Mouse (Mus musculus): ENCODE data around the gene Ccdc102a.
A peak's percentile ranks its signal among the peaks of the same experiment; 100 is the strongest.

The Ccdc102a gene

DNA sequence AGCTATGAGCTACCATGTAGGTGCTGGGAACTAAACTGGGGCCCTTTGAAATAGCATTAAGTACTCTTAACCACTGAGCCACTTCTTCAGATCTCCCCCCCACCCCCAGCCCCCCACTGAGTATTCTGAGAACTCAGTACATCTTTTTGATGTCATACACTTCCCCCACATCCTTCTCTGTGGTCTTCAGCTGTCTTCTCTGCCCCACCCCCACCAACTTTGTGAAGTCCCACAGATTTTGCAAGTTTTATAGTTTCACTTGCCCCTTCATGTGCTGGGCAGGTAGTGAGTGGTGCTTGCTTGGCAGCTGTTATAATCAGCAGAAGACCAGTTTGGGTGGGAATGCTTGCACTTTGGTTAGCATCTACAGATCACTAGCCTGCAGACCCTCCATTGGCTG is 1.4 kb upstream of the Ccdc102a start:
- DNase-seq (ENCODE audit: low spot score in 2 of 2): no peak

DNA sequence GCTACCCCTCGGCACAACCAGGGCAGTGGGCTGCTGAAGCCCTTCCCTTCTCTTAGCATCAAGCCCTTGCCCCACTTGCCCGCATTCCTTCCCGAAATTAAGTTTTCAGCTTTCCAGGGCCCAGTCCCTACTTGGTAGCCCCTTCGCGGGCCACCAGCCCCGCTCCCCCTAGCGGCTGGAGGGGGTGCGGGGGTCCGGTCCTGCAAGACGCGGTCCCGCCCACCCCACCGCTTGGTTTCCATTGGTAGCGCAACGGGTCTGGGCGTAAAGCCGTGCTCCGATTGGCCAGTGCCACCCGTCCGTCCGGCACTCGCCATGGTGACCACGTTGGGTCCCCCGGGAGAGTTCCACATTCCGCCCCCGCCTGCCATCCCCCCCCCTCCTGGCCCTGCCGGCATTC is 546 bp downstream of the Ccdc102a start:
- peak; percentile 44 to 52 for DNase-seq (ENCODE audit: low spot score in 2 of 2)

DNA sequence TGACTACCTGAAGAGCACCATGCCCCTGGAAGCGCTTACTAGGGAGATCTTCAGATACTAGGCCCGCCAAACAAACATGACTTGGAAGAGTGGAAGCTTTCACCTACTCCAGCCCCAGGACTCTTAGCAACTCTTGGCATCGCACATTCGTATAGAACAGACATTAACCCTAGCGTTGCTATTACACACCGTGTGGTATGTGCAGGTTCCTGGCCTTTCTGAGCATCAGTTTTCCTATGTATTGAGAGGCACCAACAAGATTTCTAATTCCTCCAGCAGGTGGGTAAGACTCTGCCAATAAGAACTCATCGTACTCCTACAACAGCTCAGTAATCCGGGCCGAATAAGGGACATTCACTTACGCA is 956 bp downstream of the Ccdc102a start:
- no peak for DNase-seq (ENCODE audit: low spot score in 2 of 2)

DNA sequence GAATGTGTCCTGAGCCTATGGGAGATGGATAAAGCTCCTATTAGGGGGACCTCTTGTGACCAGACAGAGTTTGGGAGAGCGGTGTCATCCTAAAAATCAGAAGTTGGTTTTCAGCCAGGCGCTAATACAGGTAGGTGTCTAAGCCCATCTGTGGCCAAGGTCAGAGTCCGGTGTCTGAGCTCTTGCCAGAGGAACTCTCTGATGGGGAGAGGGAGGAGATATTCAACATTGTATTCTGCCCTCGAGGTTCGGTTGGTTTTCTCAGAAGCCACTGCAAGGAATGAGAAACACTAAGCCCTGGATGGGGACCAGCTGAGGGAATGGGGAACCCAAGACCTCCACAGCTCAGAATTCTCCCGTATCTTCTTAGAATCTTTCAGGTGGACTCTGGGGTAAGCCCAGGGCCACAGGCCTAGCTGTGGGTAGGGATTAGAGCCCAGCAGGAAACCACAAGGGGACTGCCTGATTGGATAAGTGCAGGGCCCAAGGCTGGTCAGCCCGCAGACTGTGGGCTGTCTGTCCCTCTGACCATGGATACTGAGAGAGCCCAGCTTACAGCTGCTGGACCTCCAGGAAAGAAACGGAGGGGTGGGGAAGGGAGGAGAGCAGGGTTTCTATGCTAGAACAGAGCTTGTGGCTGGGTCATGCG is 1.5 kb downstream of the Ccdc102a start:
- no peak for DNase-seq (ENCODE audit: low spot score in 2 of 2)

- no peak for DNase-seq (ENCODE audit: low spot score in 2 of 2)
Observed at GRCm38 (mm10) chr8:94914701-94915101, 3.2 kb downstream of the Ccdc102a start.

DNA sequence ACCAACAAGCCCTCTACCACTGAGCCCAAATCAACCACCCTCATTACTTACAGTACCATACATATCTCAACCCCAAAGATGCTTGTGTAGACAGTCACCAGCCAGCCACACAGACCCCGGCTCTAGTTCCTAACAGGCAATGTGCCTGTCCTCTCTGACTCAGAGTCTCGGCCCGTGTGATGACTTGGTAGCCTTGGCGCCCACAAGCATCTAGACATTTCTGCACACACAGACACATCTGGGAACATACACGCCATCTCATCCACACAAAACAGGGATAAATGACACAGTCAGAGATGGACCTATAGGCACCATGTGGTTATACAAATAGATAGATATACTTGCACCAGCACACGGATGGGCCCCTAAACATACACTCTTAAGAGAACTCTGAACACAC is 3.6 kb downstream of the Ccdc102a start:
- DNase-seq (ENCODE audit: low spot score in 2 of 2): no peak

DNA sequence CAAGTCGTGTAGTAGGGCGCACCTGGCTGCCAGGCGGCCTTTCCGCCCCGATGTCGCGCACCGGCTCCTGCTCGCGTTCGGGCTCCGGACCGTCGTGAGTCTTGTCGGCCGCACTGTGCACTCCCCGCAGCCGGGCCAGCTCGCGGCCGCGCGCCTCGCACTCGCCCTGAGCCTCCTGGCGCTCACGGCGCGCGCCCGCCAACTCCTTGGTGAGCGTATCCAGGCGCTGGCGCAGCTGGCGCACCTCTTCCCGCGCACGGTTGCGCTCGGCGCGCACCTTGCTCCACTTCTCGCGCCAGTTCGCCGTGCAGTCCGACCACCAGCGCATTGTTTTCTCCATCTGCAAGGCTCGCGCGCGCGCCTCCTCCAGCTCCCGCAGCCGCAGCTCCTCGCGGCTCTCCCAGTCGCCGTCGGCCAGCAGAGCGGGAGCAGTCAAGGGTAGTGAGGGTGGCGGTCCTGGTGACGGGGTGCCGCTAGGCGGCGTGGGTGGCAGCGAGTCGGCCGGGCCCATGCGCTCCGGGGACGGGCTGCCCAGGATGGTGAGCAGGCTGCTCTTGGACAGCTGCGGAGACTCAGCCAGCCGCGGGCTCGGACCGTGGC is 4.7 kb downstream of the Ccdc102a start:
- DNase-seq (ENCODE audit: low spot score in 2 of 2): peak in 1 of 2 experiments; percentile 34

GRCm38 (mm10) chr8:94908847-94909246 is 9.1 kb downstream of the Ccdc102a start:
- peak; percentile 44 to 72 for DNase-seq (ENCODE audit: low spot score in 2 of 2)

- no peak for DNase-seq (ENCODE audit: low spot score in 2 of 2)
Observed at GRCm38 (mm10) chr8:94907591-94908300, 10.2 kb downstream of the Ccdc102a start.

GRCm38 (mm10) chr8:94904450-94905175 is 13.3 kb downstream of the Ccdc102a start:
- DNase-seq (ENCODE audit: low spot score in 2 of 2): peak in 1 of 2 experiments; percentile 52

DNA sequence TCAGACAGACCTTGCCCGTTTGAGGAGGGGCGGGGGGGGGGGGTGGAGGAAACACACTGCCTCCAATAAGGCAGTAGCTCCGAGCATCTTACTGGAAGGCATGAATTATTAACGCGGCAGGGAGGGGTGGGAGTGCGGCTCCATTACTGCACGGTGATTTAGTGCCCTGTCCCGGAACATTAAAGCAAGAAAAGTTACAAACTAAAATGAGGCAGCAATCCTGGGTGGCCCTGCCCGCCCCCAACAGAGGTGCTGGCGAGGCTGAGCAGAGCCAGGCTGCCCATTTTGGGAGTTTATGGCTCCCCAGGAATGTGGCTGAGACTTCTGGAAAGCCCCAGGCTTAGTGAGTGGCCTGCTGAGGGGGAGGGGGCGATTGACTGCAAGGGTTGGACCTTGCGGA is 14.2 kb downstream of the Ccdc102a start:
- no peak for DNase-seq (ENCODE audit: low spot score in 2 of 2)

GRCm38 (mm10) chr8:94901031-94901430 is 16.9 kb downstream of the Ccdc102a start:
- DNase-seq (ENCODE audit: low spot score in 2 of 2): no peak

DNA sequence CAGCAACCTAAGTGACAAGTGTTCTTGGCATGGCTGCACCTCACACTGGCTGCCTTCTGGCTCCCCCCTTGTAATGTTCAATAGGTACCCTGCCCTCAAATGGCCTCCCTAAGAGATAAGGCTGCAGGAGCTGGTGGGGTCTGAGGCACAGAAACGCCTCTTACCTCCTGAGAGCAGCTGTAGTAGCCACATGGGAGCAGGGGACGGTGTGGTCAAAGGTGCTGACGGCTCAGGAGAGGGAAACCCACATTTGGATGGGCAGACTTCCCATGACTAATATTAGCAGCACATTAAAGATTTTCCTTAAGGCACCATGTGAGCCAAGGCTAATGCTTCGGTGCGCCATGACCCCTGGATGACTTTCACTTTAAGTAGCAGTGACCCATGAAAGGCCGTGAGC is 17.3 kb downstream of the Ccdc102a start:
- DNase-seq (ENCODE audit: low spot score in 2 of 2): no peak

DNA sequence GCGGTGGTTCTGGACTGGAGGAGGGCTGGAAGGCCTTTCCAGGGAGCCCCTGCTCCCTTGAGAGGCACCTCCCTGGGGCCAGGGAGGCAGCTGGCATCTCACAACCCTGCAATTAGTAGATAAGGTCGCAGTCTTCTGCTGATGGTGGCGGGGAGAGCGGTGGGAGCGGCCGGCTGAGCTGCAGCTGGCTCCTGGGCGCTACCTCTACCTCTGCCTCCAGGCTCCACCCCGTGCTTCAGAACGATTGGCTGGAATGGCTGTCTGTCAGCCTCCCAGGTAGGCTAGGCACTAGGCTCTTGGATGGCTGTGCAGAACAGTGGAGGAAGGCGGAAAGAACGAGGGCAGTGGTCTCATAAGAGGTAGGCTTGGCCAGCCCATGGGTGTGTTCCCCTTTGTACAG is 18.6 kb downstream of the Ccdc102a start:
- DNase-seq (ENCODE audit: low spot score in 2 of 2): no peak

DNA sequence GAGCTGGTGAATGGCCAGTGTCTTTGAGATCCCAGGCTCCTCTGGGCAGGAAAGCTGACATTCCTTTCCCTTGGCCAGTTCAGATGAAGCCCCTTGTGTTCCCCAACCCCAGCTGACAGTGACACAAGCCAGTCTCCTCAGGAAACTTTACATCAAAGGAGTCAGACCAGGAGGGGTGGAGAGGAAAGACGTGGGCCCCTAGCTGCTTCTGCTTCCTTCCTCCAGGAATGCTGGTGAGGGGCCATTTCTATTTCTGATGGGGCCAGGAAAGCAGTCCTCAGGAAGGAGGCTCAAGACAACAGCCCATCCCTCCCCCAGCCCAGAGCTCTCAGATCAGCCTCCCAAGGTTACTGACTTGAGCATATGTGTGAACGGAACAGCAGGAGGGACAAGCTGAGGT is 25.0 kb downstream of the Ccdc102a start:
- DNase-seq (ENCODE audit: low spot score in 2 of 2): no peak

DNA sequence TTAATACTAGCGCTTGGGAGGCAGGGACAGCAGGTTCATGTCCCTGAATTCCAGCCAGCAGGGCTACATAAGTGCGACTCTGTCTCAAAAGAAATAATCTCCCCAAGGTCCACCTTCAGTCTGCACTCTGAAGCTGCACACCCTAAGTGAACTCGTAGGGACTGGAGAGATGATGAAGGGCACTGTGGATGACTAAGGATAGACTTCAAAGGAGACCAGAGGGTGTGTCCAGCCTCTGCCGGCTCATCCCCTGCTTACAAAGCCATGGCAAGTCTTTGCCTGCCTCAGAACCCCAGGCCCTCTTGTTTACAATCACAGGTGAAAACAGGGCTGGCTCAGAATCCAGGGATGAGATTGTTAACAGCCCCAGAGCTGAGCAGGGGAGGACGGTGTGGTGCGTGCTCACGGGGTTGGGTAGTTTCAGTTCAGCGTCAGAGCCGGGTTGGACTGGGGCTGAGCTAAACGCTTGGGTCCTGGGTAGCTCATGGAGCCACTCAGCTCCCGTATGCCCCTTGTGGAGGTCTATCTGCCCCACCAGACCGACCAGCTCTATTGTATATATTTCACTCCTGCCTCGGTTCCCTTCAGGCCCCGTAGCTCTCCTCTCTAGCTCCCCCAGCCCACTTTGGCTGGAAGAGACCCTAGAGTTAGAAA is 29.4 kb downstream of the Ccdc102a start:
- no peak for DNase-seq (ENCODE audit: low spot score in 2 of 2)

DNA sequence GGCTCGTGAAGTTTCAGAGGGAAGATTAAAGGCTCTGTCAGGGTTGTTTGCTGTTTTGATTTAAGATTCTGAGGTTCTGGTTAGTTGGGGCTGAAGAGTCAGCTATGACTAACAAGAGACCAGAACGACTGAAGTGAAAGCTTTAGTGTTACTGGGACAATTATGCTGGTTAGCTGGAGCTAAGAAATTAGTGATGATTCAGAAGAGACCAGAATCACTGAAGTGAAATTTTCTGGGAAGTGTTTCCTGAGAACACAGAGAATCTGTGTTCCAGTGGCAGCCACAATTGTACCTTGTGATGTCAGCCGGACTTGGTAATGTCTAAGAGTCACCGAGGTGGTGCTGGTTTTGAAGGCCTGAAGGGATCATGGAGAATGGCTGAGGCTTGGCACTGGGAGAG is 37.2 kb downstream of the Ccdc102a start:
- no peak for DNase-seq (ENCODE audit: low spot score in 2 of 2)

DNA sequence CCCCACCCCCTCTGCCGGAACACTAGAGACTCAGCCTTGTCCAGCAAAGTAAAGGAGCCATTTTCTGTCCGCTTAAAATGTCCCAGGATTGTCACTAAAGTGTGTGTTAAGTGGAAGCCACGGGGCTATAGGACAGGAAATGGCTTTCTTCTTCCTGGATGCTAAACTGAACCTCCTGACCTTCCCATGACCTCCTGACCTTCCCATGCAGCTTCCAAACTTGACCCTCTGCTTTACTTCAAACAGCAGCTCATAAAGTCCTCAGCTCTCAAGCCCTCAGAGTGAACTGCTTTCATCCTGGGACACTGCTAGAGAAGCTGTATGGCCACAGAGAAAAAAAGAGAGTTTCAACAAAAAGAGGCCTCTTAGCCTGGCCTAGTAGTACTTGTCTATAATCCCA is 41.1 kb downstream of the Ccdc102a start:
- no peak for DNase-seq (ENCODE audit: low spot score in 2 of 2)

DNA sequence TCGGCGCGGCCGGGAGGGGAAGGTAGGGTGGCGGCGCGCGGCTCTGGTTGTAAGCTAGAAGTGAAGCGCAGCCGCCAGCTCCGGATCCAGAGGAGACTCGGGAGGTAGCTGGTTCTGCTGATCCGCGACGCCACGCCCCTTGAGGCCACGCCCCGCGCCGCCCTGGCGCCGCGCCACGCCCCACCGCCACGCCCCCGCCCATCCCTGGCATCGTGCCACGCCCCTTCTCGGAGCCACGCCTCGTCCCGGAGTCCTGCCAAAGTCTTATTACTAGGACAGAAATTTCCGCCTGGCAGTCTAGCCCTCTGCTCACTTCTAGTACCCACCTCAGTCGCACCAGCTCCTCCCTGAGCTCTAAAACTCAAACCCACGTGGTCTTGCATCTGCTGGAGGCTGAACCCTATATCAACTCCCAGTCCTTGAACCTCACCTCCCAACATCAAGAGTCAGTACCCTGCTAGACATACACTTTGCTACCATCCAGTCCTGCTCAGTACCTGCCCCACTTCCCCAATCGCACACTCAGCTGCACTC is 41.6 kb downstream of the Ccdc102a start, which contains the start of gene Dok4:
TSS of gene Dok4 (minus strand) at position 134 of the 534 bp plus-strand sequence.
- DNase-seq (ENCODE audit: low spot score in 2 of 2): peak; percentile 43 to 64

- DNase-seq (ENCODE audit: low spot score in 2 of 2): no peak
Observed at GRCm38 (mm10) chr8:94875871-94876150, 42.1 kb downstream of the Ccdc102a start.

DNA sequence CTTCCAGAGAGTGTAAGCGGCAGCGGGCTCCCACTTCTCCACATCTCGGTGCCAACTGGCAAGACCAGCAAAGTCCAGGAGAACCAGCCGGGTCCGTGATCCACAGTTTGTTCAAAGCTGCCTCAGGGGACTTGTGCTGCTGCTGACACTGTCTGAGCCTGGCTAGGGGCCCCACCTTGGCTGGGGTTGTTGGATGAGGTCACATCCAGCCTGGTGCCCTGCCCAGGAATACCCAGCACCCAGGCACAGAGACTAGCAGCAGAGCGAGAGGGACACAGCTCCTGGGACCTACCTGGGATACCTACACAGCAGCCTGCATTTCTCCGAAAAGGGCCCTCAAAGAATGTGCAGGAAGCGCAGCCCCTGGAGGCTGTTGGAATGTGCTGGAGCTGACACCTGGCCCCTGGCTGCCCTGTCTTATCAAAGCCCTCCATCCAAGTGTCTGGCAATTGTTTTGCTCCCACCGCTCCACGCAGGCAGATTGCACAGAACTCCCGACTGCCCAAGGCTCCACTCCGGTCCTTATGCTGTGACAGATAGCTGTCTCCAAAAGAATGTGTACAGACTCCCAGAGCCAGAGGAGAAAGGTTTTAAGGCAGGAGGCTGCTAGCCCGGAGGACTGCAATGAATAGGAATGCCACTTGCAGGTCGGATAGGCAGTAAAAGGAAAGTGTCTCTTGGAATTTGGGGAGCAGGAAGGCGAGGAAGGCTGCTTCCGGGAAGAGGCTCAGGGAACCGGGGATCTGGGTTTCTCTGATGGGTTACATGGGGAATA is 42.6 kb downstream of the Ccdc102a start:
- no peak for DNase-seq (ENCODE audit: low spot score in 2 of 2)

All from frontal cortex, postnatal 25 days (tissue).